Mouse (Mus musculus) T-helper 1 cell (primary cell): ENCODE measurements around the gene Akr1c6.

Source experiments
- in situ Hi-C: fragments of 300-600 bp; cut with MboI, MseI; formaldehyde crosslinking; loops from one replicate; pipeline ENCODE4 v1.15.1; 2025; ENCODE audit warnings: high pct_unique_total_duplicates

The Akr1c6 gene

DNA sequence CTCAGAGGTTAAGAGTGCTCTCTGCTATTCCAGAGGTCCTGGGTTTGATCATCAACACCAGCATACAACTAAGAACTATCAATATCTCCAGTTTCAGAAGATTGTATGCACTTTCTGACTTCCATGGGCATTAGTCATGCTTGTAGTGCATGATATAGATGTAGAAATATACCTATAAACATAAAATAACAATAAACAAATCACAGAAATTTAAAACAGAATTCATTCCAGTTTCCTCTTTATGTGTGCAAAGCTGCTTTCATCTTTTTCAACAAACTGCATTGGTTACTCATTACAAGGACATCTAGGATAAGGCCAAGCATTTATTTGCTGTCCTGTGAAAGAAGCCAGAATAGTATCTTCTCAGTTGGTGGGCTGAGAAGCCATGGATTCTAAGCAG lies at the start of gene Akr1c6:
Akr1c6 (plus strand) TSS at position 301 of the 400 bp plus-strand sequence.
- in situ Hi-C loops, result loop anchor here (25.0 kb wide), 1 partner anchor 478 kb away; no protein-coding TSS in a partner anchor

DNA sequence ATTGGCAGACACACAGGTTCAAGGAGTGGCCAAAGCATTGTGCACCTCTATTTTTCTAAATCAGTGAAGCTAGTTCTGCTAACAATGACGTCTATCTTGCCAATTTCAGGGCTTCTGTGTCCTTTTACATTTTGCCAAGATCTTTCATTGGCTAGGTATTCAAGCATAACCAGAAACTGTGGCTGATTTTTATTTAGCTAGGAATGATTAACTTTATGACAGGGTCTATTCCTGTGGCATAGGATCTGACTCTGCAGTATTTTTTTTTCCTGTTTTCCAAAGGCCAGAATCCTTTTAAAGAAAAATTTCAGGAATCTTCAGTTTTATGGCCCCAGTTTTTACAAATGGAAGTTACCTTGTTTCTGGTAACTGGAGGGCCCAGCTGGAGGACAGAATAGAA lies 49.2 kb upstream of the Akr1c6 start:
- in situ Hi-C loops, result no loop called here

DNA sequence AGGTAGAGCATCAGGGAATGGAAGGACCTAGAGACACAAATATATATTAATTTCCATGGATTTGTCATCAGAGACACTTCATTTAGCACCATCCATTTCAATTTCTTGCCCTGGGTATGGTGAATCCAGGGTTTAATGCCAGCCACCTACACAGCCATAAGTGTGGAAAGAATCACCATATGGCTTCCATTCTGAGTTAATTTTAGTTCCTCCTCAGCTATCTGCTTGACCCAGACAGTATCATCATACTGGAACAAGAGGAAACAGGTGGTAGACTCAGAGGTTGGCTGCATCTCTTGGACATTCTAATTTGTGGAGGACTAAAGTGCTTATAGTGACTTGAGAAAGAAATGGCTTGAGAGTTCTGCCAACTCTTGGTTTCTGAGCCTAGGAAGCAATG lies 48.6 kb upstream of the Akr1c6 start:
- in situ Hi-C loops, result no loop called here

GRCm38 (mm10) chr13:4388762-4389446 lies 45.2 kb upstream of the Akr1c6 start:
- in situ Hi-C loops, result no loop called here

GRCm38 (mm10) chr13:4400360-4400759 lies 33.7 kb upstream of the Akr1c6 start:
- in situ Hi-C loops, result loop anchor here (25.0 kb wide), 2 partner anchors 112 to 612 kb away; partner anchors contain the start of gene Akr1c20

DNA sequence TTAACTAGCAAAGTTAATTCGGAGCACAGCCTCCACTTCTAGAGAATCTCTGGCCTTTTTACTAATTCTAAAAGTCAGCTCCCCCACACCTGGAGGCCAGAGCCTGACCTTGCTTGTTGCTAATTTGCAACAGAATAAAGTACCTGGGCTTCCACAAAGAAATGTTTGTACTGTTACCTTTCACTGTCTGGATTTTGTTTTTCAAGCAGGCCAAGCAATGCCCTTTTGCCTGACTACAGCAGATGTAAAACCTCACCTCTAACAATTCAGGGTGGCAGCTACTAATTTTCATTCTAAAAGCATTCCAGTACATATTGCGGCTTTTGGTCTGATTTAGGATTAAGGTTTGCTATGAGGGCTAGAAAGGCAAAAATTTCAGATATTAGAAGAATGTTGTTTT lies 33.3 kb upstream of the Akr1c6 start:
- in situ Hi-C loops, result loop anchor here (25.0 kb wide), 2 partner anchors 111 to 611 kb away; partner anchors contain the start of gene Akr1c20

GRCm38 (mm10) chr13:4402221-4402620 lies 31.9 kb upstream of the Akr1c6 start:
- in situ Hi-C loops, result loop anchor here (25.0 kb wide), 2 partner anchors 110 to 610 kb away; partner anchors contain the start of gene Akr1c20

GRCm38 (mm10) chr13:4404726-4405125 lies 29.4 kb upstream of the Akr1c6 start:
- in situ Hi-C loops, result loop anchor here (25.0 kb wide), 2 partner anchors 108 to 608 kb away; partner anchors contain the start of gene Akr1c20

GRCm38 (mm10) chr13:4406771-4407170 lies 27.3 kb upstream of the Akr1c6 start:
- in situ Hi-C loops, result loop anchor here (25.0 kb wide), 2 partner anchors 106 to 606 kb away; partner anchors contain the start of gene Akr1c20

GRCm38 (mm10) chr13:4428558-4428957 lies 5.5 kb upstream of the Akr1c6 start:
- in situ Hi-C loops, result loop anchor here (25.0 kb wide), 1 partner anchor 484 kb away; no protein-coding TSS in a partner anchor

- in situ Hi-C loops, result loop anchor here (25.0 kb wide), 1 partner anchor 483 kb away; no protein-coding TSS in a partner anchor
Observed at GRCm38 (mm10) chr13:4429034-4429433, 5.1 kb upstream of the Akr1c6 start.

GRCm38 (mm10) chr13:4431129-4431528 lies 3.0 kb upstream of the Akr1c6 start:
- in situ Hi-C loops, result loop anchor here (25.0 kb wide), 1 partner anchor 481 kb away; no protein-coding TSS in a partner anchor

GRCm38 (mm10) chr13:4465641-4466040 lies 31.5 kb downstream of the Akr1c6 start:
- in situ Hi-C loops, result no loop called here

DNA sequence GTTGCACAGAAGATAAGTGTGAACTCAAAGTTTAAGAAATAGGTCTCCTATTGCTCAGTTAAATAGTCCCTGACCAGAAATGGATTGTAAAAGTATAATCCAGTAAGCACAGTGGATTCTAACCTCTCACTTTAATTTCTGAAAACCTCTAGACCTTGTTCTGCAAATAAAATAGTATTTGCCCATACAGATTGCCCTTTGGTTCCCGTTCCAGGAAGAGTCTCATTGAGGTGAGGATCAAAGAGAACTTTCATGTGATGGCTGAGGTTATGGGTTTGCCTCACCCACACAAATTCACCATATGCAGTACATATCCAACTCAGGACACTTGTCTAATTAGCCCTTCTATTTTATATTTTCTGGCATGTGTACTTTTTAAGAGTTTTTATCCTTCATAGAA lies 33.8 kb downstream of the Akr1c6 start:
- in situ Hi-C loops, result no loop called here
